Mouse (Mus musculus): ENCODE data around the gene Mtrr.
"Not testable (repeated sequence)": the region's sequence is repeated elsewhere in the genome, so short reads cannot be mapped to it uniquely, and the experiment has no call there.

Mtrr gene

GRCm38 (mm10) chr13:68577945-68578344, 4.0 kb downstream of the Mtrr start:
- ChIA-PET CTCF (no interaction called here), POLR2A (interaction anchor here in 1 of 4 experiments (0.9 to 1.3 kb wide), 2 partner anchors 11 to 16 kb away, joined by 3 to 6 read pairs; no protein-coding TSS in a partner anchor)

- CTCF ChIA-PET: no interaction called here
- POLR2A ChIA-PET: interaction anchor here in 3 of 4 experiments (0.6 to 3.3 kb wide), 13 partner anchors 7 to 1072 kb away, joined by 3 to 22 read pairs (median 4); partner anchors contain the start of genes Fastkd3 (in 1 of the 3) and Mtrr (in 1 of the 3)
Measured at GRCm38 (mm10) chr13:68574398-68574797, 7.6 kb downstream of the Mtrr start.

- POLR2A ChIA-PET: interaction anchor here in 3 of 4 experiments (0.6 to 8.6 kb wide), 15 partner anchors 8 to 1465 kb away, joined by 3 to 74 read pairs (median 4); partner anchors contain the start of genes Fastkd3 (in 3 of the 3), Mtrr (in 3 of the 3), Gm28557 (in 1 of the 3) and Zfp459 (in 1 of the 3)
Measured at GRCm38 (mm10) chr13:68572966-68573913, 8.7 kb downstream of the Mtrr start.

GRCm38 (mm10) chr13:68572247-68572646, 9.7 kb downstream of the Mtrr start:
- CTCF ChIA-PET: interaction anchor here in 1 of 4 experiments (1.0 kb wide), 1 partner anchor 21 kb away, joined by 3 read pairs; no protein-coding TSS in a partner anchor

More at GRCm38 (mm10) chr13:68572966-68573913, 8.7 kb downstream of the Mtrr start:
- CTCF ChIA-PET: interaction anchor here in 2 of 4 experiments (1.0 to 1.1 kb wide), 2 partner anchors 20 kb away, joined by 3 to 5 read pairs; no protein-coding TSS in a partner anchor

GRCm38 (mm10) chr13:68569589-68570336, 12.2 kb downstream of the Mtrr start:
- ChIA-PET POLR2A (interaction anchor here in 2 of 4 experiments (1.1 to 8.6 kb wide), 6 partner anchors 12 to 725 kb away, joined by 3 to 74 read pairs (median 7); partner anchors contain the start of genes Fastkd3 (in 2 of the 2), Mtrr (in 2 of the 2) and 1700001L19Rik (in 1 of the 2)), CTCF (interaction anchor here in 1 of 4 experiments (0.6 kb wide), 1 partner anchor 16 kb away, joined by 3 read pairs; no protein-coding TSS in a partner anchor)

More at GRCm38 (mm10) chr13:68572247-68572646, 9.7 kb downstream of the Mtrr start:
- POLR2A ChIA-PET: interaction anchor here in 3 of 4 experiments (1.0 to 8.6 kb wide), 9 partner anchors 9 to 1152 kb away, joined by 3 to 74 read pairs (median 10); partner anchors contain the start of genes Fastkd3 (in 3 of the 3), Mtrr (in 3 of the 3) and Zfp459 (in 1 of the 3)

- ChIA-PET POLR2A (interaction anchor here in 2 of 4 experiments (0.9 to 8.6 kb wide), 7 partner anchors 9 to 724 kb away, joined by 3 to 74 read pairs (median 3); partner anchors contain the start of genes Fastkd3 (in 2 of the 2), Mtrr (in 2 of the 2) and 1700001L19Rik (in 1 of the 2)), CTCF (no interaction called here)
Measured at GRCm38 (mm10) chr13:68568548-68568947, 13.4 kb downstream of the Mtrr start.

GRCm38 (mm10) chr13:68568110-68568509, 13.8 kb downstream of the Mtrr start:
- ChIA-PET CTCF (no interaction called here), POLR2A (interaction anchor here in 2 of 4 experiments (1.0 to 8.6 kb wide), 4 partner anchors 9 to 17 kb away, joined by 3 to 74 read pairs (median 22); partner anchors contain the start of genes Fastkd3 (in 2 of the 2) and Mtrr (in 2 of the 2))

- POLR2A ChIA-PET: not testable (repeated sequence)
- CTCF ChIA-PET: interaction anchor here in 2 of 4 experiments (0.6 to 2.1 kb wide), 8 partner anchors 16 to 949 kb away, joined by 3 to 13 read pairs (median 4); no protein-coding TSS in a partner anchor
Measured at GRCm38 (mm10) chr13:68553391-68553790, 28.6 kb downstream of the Mtrr start.

Measured in embryonic stem cell, embryonic (primary cell).